ENCODE assay signal across 9 mouse cellular contexts in the genomic region with DNA sequence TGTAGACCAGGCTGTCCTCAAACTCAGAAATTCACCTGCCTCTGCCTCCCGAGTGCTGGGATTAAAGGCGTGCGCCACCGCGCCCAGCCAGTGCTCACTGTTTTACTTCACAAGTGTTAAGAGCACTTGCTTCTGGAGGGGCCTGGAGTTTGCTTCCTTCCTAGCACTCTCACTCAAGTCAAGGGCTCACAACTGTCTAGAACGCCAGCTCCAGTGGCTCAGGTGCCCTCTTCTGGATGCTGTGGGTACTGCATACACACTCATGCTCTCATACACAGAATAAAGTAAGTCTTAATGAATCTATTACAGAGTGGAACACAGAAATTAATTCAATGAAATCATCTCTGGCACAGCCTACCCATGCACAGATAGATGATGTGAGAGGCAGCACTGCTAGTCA. TPM values are rescaled to one million over a fixed set of nuclear protein-coding genes. Genes with fewer than 3 reads are reported as not detected.
DNase-seq lines count a peak whose midpoint lies in the region; ATAC-seq and TF ChIP-seq lines count a peak whose summit lies in the region.
"Had no signal": no experiment of that assay in that cellular context is flagged by ENCODE, and none has a peak within 500 bp of the region (broad histone marks: within the 10 kb centered on the region; RNA-seq: fewer than 3 reads in every experiment).

No protein-coding gene starts in this region.

- peaks cover 7% of the 10 kb centered on the region; the same call in 1 of the 2 replicates for H3K36me3 ChIP-seq in heart, postnatal 0 days (replicated peaks; ENCODE audit: control insufficient read depth, insufficient read depth, low read length)
- no peaks in the 10 kb centered on the region for H3K36me3 ChIP-seq in liver, embryonic 15.5 days (replicated peaks)
- H3K36me3 ChIP-seq in neural tube, embryonic 15.5 days: peaks cover 41% of the 10 kb centered on the region

- WGBS in heart, postnatal 0 days: 51% methylated on average over 6 of the region's 6 CpGs
- WGBS in liver, embryonic 15.5 days (ENCODE audit: insufficient replicate concordance): 55% methylated on average over 6 of the region's 6 CpGs
- WGBS in neural tube, embryonic 15.5 days: 63% methylated on average over 6 of the region's 6 CpGs

- H3K9ac ChIP-seq in heart, postnatal 0 days (replicated peaks; ENCODE audit: low read depth, low read length): no peak overlapping the region
- H3K9ac ChIP-seq in liver, embryonic 15.5 days: no peak overlapping the region
- H3K9ac ChIP-seq in neural tube, embryonic 15.5 days (replicated peaks): no peak overlapping the region
- H3K9ac ChIP-seq: embryonic facial prominence, embryonic 13.5 days had no signal

- H3K9me3 ChIP-seq in heart, postnatal 0 days (replicated peaks; ENCODE audit: control insufficient read depth, low read length): no peaks in the 10 kb centered on the region
- no peaks in the 10 kb centered on the region for H3K9me3 ChIP-seq in liver, embryonic 15.5 days (replicated peaks)
- no peaks in the 10 kb centered on the region for H3K9me3 ChIP-seq in neural tube, embryonic 15.5 days (replicated peaks)
- H3K9me3 ChIP-seq: embryonic facial prominence, embryonic 13.5 days had no signal

- peak; percentile 81 for TF ChIP-seq CTCF in heart, postnatal 0 days (IDR thresholded peaks at IDR 0.05; ENCODE audit: low read depth)

- no peak overlapping the region for H3K4me3 ChIP-seq in heart, postnatal 0 days (ENCODE audit: low read depth, low read length)
- H3K4me3 ChIP-seq in liver, embryonic 15.5 days (replicated peaks): no peak overlapping the region
- no peak overlapping the region for H3K4me3 ChIP-seq in neural tube, embryonic 15.5 days (replicated peaks)
- H3K4me3 ChIP-seq: embryonic facial prominence, embryonic 13.5 days had no signal

- H3K4me1 ChIP-seq in heart, postnatal 0 days (ENCODE audit: control insufficient read depth, insufficient read depth): no peaks in the 10 kb centered on the region
- H3K4me1 ChIP-seq in liver, embryonic 15.5 days (replicated peaks): no peaks in the 10 kb centered on the region
- no peaks in the 10 kb centered on the region for H3K4me1 ChIP-seq in neural tube, embryonic 15.5 days
- H3K4me1 ChIP-seq: embryonic facial prominence, embryonic 13.5 days had no signal

- DNase-seq in A20 (ENCODE audit: low read depth, low spot score): peak; percentile 82
- peak; percentile 72 to 78 for DNase-seq in adrenal gland, postnatal 36 days
- DNase-seq in heart, postnatal 0 days (ENCODE audit: low spot score): peak; percentile 53
- peak; percentile 69 to 91 for DNase-seq in kidney, postnatal 36 days
- peak; percentile 35 for DNase-seq in testis, postnatal 14 days (ENCODE audit: low spot score)

- no peaks in the 10 kb centered on the region for H3K27me3 ChIP-seq in heart, postnatal 0 days (ENCODE audit: control insufficient read depth, insufficient read depth, low read length)
- H3K27me3 ChIP-seq in liver, embryonic 15.5 days: no peaks in the 10 kb centered on the region
- no peaks in the 10 kb centered on the region for H3K27me3 ChIP-seq in neural tube, embryonic 15.5 days (replicated peaks)
- H3K27me3 ChIP-seq: embryonic facial prominence, embryonic 13.5 days had no signal

- ATAC-seq in erythroblast, adult 5-6 weeks (replicated peaks; ENCODE audit: low FRiP score, poor library complexity, severe bottlenecking): peak; percentile 87
- 0 out of 2 replicates have a peak, but pooled peaks have one; percentile 55 for ATAC-seq in heart, postnatal 0 days (ENCODE audit: insufficient read depth, low read depth)
- ATAC-seq in liver, embryonic 15.5 days (ENCODE audit: insufficient read depth): peak; percentile 22; the same call in 1 of the 2 replicates
- peak; percentile 68 for ATAC-seq in neural tube, embryonic 15.5 days (ENCODE audit: low FRiP score)

- H3K27ac ChIP-seq in heart, postnatal 0 days (ENCODE audit: low read depth): no peak overlapping the region
- H3K27ac ChIP-seq in liver, embryonic 15.5 days (replicated peaks): no peak overlapping the region
- H3K27ac ChIP-seq in neural tube, embryonic 15.5 days (replicated peaks): no peak overlapping the region
- H3K27ac ChIP-seq: embryonic facial prominence, embryonic 13.5 days had no signal

- TF ChIP-seq EP300 in heart, postnatal 0 days (IDR thresholded peaks at IDR 0.05; ENCODE audit: low read depth): no peak

- H3K4me2 ChIP-seq in heart, postnatal 0 days (ENCODE audit: low read depth, low read length): no peak overlapping the region
- no peak overlapping the region for H3K4me2 ChIP-seq in liver, embryonic 15.5 days
- no peak overlapping the region for H3K4me2 ChIP-seq in neural tube, embryonic 15.5 days
- H3K4me2 ChIP-seq: embryonic facial prominence, embryonic 13.5 days had no signal

RNA-seq across cellular contexts. Expression of a gene that starts 44.8 kb away (rescaled TPM):
- not detected for total RNA-seq in adrenal gland, postnatal 36 days (2021)
- not detected in 2 replicates for total RNA-seq in erythroblast, adult 5-6 weeks (2015; ENCODE audit: low replicate concordance)
- total RNA-seq in erythroblast, adult 5-6 weeks (2017; ENCODE audit: low replicate concordance): not detected in 2 replicates
- total RNA-seq in heart, postnatal 0 days (2014; rRNA removed; ENCODE audit: low replicate concordance): not detected in 2 replicates
- polyA plus RNA-seq in heart, postnatal 0 days (2015; fragmentation: Nextera tagmentation; extraction: Ambion mirVana): not detected in 2 replicates
- polyA plus RNA-seq in liver, embryonic 15.5 days (2015; fragmentation: Nextera tagmentation; extraction: Ambion mirVana): not detected in 2 replicates
- polyA plus RNA-seq in neural tube, embryonic 15.5 days (2015; fragmentation: Nextera tagmentation; extraction: Ambion mirVana): not detected in 2 replicates
- polyA plus RNA-seq: embryonic facial prominence, embryonic 13.5 days had no signal

Comparison
In these comparisons a context has a peak if more than half of its experiments do, and no peak if none do; other contexts are left out.
1. ATAC-seq: peak in every context shown above with its lines; median percentile 87 in erythroblast, adult 5-6 weeks; 68 in neural tube, embryonic 15.5 days; 55 in heart, postnatal 0 days; 22 in liver, embryonic 15.5 days.